Mouse (Mus musculus) bone marrow, adult 2 months (tissue): ENCODE data around the gene Fmo3.

Experiments used
- CTCF ChIP-seq: fragments of 200-500 bp; IDR thresholded peaks from 2 replicates; pipeline ENCODE4 v1.5.1; 2011; ENCODE audit warnings: low read length, control low read depth; ENCODE audit not compliant: control insufficient read depth, insufficient read depth
- POLR2A ChIP-seq: fragments of 200-500 bp; IDR thresholded peaks from 2 replicates; pipeline ENCODE4 v1.6.1; 2011; ENCODE audit warnings: low read depth, mild to moderate bottlenecking, control low read depth, low read length, borderline replicate concordance; ENCODE audit not compliant: control insufficient read depth

- TF ChIP-seq CTCF, result no peak
- TF ChIP-seq POLR2A, result no peak
These were observed 59.2 kb downstream of the Fmo3 start for GRCm38 (mm10) chr1:162925121-162925520.
